Mouse (Mus musculus) bone marrow, adult 2 months (tissue): ENCODE measurements around the gene S1pr4.

Experiments
- CTCF ChIP-seq: fragments of 200-500 bp; IDR thresholded peaks from 2 replicates; pipeline ENCODE4 v1.5.1; 2011; ENCODE audit warnings: low read length, control low read depth; ENCODE audit not compliant: control insufficient read depth, insufficient read depth
- POLR2A ChIP-seq: fragments of 200-500 bp; IDR thresholded peaks from 2 replicates; pipeline ENCODE4 v1.6.1; 2011; ENCODE audit warnings: low read depth, mild to moderate bottlenecking, control low read depth, low read length, borderline replicate concordance; ENCODE audit not compliant: control insufficient read depth

- TF ChIP-seq CTCF, result peak; percentile 8; the same call in 1 of the 2 replicates
- no peak for TF ChIP-seq POLR2A
These were observed 36.8 kb upstream of the S1pr4 start for GRCm38 (mm10) chr10:81536734-81537133.
